Mouse (Mus musculus) MEL (cell line): ENCODE results near the gene Col11a2. TPM values are rescaled to one million over a fixed set of nuclear protein-coding genes. Genes with fewer than 3 reads are reported as not detected.

Experiments
- DNase-seq: peaks from one replicate; pipeline ENCODE4 v3.0.0; 2011; ENCODE audit warnings: low read depth, low spot score
- H3K27ac ChIP-seq: 2 replicates; pipeline ENCODE4 v1.5.1; 2012; ENCODE audit warnings: low read depth, mild to moderate bottlenecking, control low read depth, low read length, moderate library complexity; ENCODE audit not compliant: control insufficient read depth
- H3K27me3 ChIP-seq, 2 experiments: fragments of 150-350 bp in 1 of 2; sonication (generic) in 1 of 2; 2 replicates each; pipeline ENCODE4 v1.6.1; 2012; ENCODE audit warnings: low read length in 2 of 2, mild to moderate bottlenecking in 2 of 2, improper control_type of control experiment in 1 of 2, moderate library complexity in 1 of 2; ENCODE audit not compliant: insufficient read depth in 2 of 2, control insufficient read depth in 1 of 2
- H3K36me3 ChIP-seq, 2 experiments: 2 replicates each; pipeline ENCODE4 v1.6.1; 2012 to 2014; ENCODE audit warnings: low read length in 2 of 2, improper control_type of control experiment in 1 of 2, inconsistent platforms in 1 of 2, mild to moderate bottlenecking in 1 of 2; ENCODE audit not compliant: insufficient read depth in 2 of 2, control insufficient read depth in 1 of 2
- H3K4me1 ChIP-seq, 2 experiments: fragments of 150-350 bp in 1 of 2; sonication (generic) in 1 of 2; 2 replicates each; pipeline ENCODE4 v1.6.1; 2012; ENCODE audit warnings: low read length in 2 of 2, improper control_type of control experiment in 1 of 2, mild to moderate bottlenecking in 1 of 2; ENCODE audit not compliant: insufficient read depth in 2 of 2, control insufficient read depth in 1 of 2
- H3K4me3 ChIP-seq, 2 experiments: fragments of 150-350 bp in 1 of 2; sonication (generic) in 1 of 2; 2 replicates each; pipeline ENCODE4 v1.5.1; 2012; ENCODE audit warnings: low read depth in 2 of 2, low read length in 2 of 2, mild to moderate bottlenecking in 2 of 2, moderate library complexity in 2 of 2, control low read depth in 1 of 2, improper control_type of control experiment in 1 of 2; ENCODE audit not compliant: control insufficient read depth in 1 of 2, insufficient read depth in 1 of 2
- H3K79me2 ChIP-seq: 2 replicates; pipeline ENCODE4 v1.6.1; 2012; ENCODE audit warnings: mild to moderate bottlenecking, low read length, moderate library complexity; ENCODE audit not compliant: control insufficient read depth, poor library complexity, insufficient read depth
- H3K9ac ChIP-seq: 2 replicates; pipeline ENCODE4 v1.6.1; 2012; ENCODE audit warnings: low read depth, mild to moderate bottlenecking, control low read depth, low read length, moderate library complexity; ENCODE audit not compliant: control insufficient read depth, poor library complexity, severe bottlenecking
- H3K9me3 ChIP-seq: fragments of 150-350 bp; sonication (generic); replicated peaks from 2 replicates; pipeline ENCODE4 v1.6.1; 2012; ENCODE audit warnings: mild to moderate bottlenecking, low read length, improper control_type of control experiment, moderate library complexity; ENCODE audit not compliant: insufficient read depth
- BHLHE40 ChIP-seq: IDR thresholded peaks from 2 replicates; pipeline ENCODE4 v1.6.1; 2012; ENCODE audit warnings: low read depth, mild to moderate bottlenecking, inconsistent platforms, low read length, improper control_type of control experiment, borderline replicate concordance
- CHD1 ChIP-seq: IDR thresholded peaks from 2 replicates; pipeline ENCODE4 v1.6.1; 2012; ENCODE audit warnings: low read depth, mild to moderate bottlenecking, inconsistent platforms, low read length, improper control_type of control experiment
- CTCF ChIP-seq, 3 experiments: IDR thresholded peaks in 2 of 3; conservative IDR thresholded peaks in 1 of 3; 2 replicates each; pipeline ENCODE4 v1.5.1; 2011 to 2012; ENCODE audit warnings: low read length in 3 of 3, low read depth in 2 of 3, mild to moderate bottlenecking in 2 of 3, improper control_type of control experiment in 1 of 3, inconsistent platforms in 1 of 3, mixed read lengths in 1 of 3, moderate library complexity in 1 of 3; ENCODE audit not compliant: control insufficient read depth in 1 of 3, insufficient read depth in 1 of 3, poor library complexity in 1 of 3, severe bottlenecking in 1 of 3
- E2F4 ChIP-seq: IDR thresholded peaks from 2 replicates; pipeline ENCODE4 v1.6.1; 2011; ENCODE audit warnings: low read depth, low read length, improper control_type of control experiment, borderline replicate concordance
- GABPA ChIP-seq: IDR thresholded peaks from 2 replicates; pipeline ENCODE4 v1.6.1; 2012; ENCODE audit warnings: low read depth, mild to moderate bottlenecking, inconsistent platforms, low read length, improper control_type of control experiment, moderate library complexity
- HCFC1 ChIP-seq: IDR thresholded peaks from 2 replicates; pipeline ENCODE4 v1.6.1; 2012; ENCODE audit warnings: low read depth, mild to moderate bottlenecking, inconsistent platforms, low read length, improper control_type of control experiment, moderate library complexity
- JUND ChIP-seq: IDR thresholded peaks from 2 replicates; pipeline ENCODE4 v1.6.1; 2011; ENCODE audit warnings: low read depth, mild to moderate bottlenecking, improper control_type of control experiment, low read length
- KAT2A ChIP-seq: conservative IDR thresholded peaks from 2 replicates; pipeline ENCODE4 v1.6.1; 2012; ENCODE audit warnings: low read depth, low read length, improper control_type of control experiment, inconsistent platforms
- MAFK ChIP-seq: IDR thresholded peaks from 2 replicates; pipeline ENCODE4 v1.6.1; 2011; ENCODE audit warnings: low read depth, mild to moderate bottlenecking, low read length, improper control_type of control experiment, borderline replicate concordance
- MAZ ChIP-seq: IDR thresholded peaks from 2 replicates; pipeline ENCODE4 v1.6.1; 2012; ENCODE audit warnings: low read depth, mild to moderate bottlenecking, inconsistent platforms, low read length, improper control_type of control experiment
- MEF2A ChIP-seq: IDR thresholded peaks from 2 replicates; pipeline ENCODE4 v1.6.1; 2014; ENCODE audit warnings: low read depth, mild to moderate bottlenecking, inconsistent platforms, low read length, improper control_type of control experiment; ENCODE audit not compliant: poor library complexity, insufficient replicate concordance, severe bottlenecking; ENCODE audit errors: extremely low read depth
- MXI1 ChIP-seq: IDR thresholded peaks from 2 replicates; pipeline ENCODE4 v1.6.1; 2011; ENCODE audit warnings: mild to moderate bottlenecking, low read depth, low read length, improper control_type of control experiment
- MYB ChIP-seq: IDR thresholded peaks from 2 replicates; pipeline ENCODE4 v1.6.1; 2011; ENCODE audit warnings: mild to moderate bottlenecking, low read depth, low read length, improper control_type of control experiment
- NRF1 ChIP-seq: IDR thresholded peaks from 2 replicates; pipeline ENCODE4 v1.6.1; 2014; ENCODE audit warnings: low read depth, mild to moderate bottlenecking, inconsistent platforms, low read length, improper control_type of control experiment, moderate library complexity; ENCODE audit not compliant: poor library complexity, insufficient read depth, severe bottlenecking
- POLR2A ChIP-seq, 2 experiments: IDR thresholded peaks; 2 replicates each; pipeline ENCODE4 v1.6.1; 2011 to 2012; ENCODE audit warnings: low read length in 2 of 2, mild to moderate bottlenecking in 2 of 2, control low read depth in 1 of 2, improper control_type of control experiment in 1 of 2, low read depth in 1 of 2, moderate library complexity in 1 of 2; ENCODE audit not compliant: control insufficient read depth in 1 of 2, insufficient read depth in 1 of 2, poor library complexity in 1 of 2
- POLR2AphosphoS2 ChIP-seq: IDR thresholded peaks from 2 replicates; pipeline ENCODE4 v1.6.1; 2011; ENCODE audit warnings: low read length, improper control_type of control experiment
- POLR2AphosphoS5 ChIP-seq: IDR thresholded peaks from 2 replicates; pipeline ENCODE4 v1.6.1; 2012; ENCODE audit warnings: low read depth, borderline replicate concordance, mild to moderate bottlenecking, inconsistent platforms, low read length, moderate library complexity, mixed read lengths
- RCOR1 ChIP-seq: IDR thresholded peaks from 2 replicates; pipeline ENCODE4 v1.6.1; 2012; ENCODE audit warnings: low read depth, mild to moderate bottlenecking, inconsistent platforms, low read length, improper control_type of control experiment
- TAL1 ChIP-seq: IDR thresholded peaks from 2 replicates; pipeline ENCODE4 v1.6.1; 2012; ENCODE audit warnings: mild to moderate bottlenecking, inconsistent platforms, low read length, moderate library complexity, mixed read lengths
- TBP ChIP-seq: IDR thresholded peaks from 2 replicates; pipeline ENCODE4 v1.8.0; 2011; ENCODE audit warnings: low read depth, low read length, improper control_type of control experiment
- TCF12 ChIP-seq: IDR thresholded peaks from 2 replicates; pipeline ENCODE4 v1.6.1; 2014; ENCODE audit warnings: low read depth, mild to moderate bottlenecking, inconsistent platforms, low read length, improper control_type of control experiment, moderate library complexity
- UBTF ChIP-seq: IDR thresholded peaks from 2 replicates; pipeline ENCODE4 v1.6.1; 2012; ENCODE audit warnings: low read depth, mild to moderate bottlenecking, inconsistent platforms, low read length, improper control_type of control experiment, moderate library complexity, borderline replicate concordance; ENCODE audit not compliant: insufficient read depth
- USF1 ChIP-seq: IDR thresholded peaks from 2 replicates; pipeline ENCODE4 v1.6.1; 2014; ENCODE audit warnings: low read depth, mild to moderate bottlenecking, inconsistent platforms, low read length, improper control_type of control experiment, moderate library complexity
- ZC3H11A ChIP-seq: IDR thresholded peaks from 2 replicates; pipeline ENCODE4 v1.6.1; 2012; ENCODE audit warnings: low read depth, mild to moderate bottlenecking, inconsistent platforms, low read length, improper control_type of control experiment
- ZKSCAN1 ChIP-seq: IDR thresholded peaks from 2 replicates; pipeline ENCODE4 v1.6.1; 2012; ENCODE audit warnings: low read depth, mild to moderate bottlenecking, inconsistent platforms, low read length, improper control_type of control experiment, moderate library complexity
- ZNF384 ChIP-seq: IDR thresholded peaks from 2 replicates; pipeline ENCODE4 v1.6.1; 2012; ENCODE audit warnings: low read depth, mild to moderate bottlenecking, inconsistent platforms, low read length, improper control_type of control experiment
- polyA plus RNA-seq, 2 experiments: library from polyadenylated mRNA; stranded (reverse) in 1 of 2; unstranded in 1 of 2; fragments of >175 nt in 1 of 2; fragments of >200 nt in 1 of 2; gene quantifications; 2 replicates each; pipeline versions ENCODE4 v1.2.1 to v1.2.4; 2012; ENCODE audit warnings: low replicate concordance in 2 of 2, low read depth in 1 of 2; ENCODE audit not compliant: insufficient read length in 2 of 2, insufficient read depth in 1 of 2, missing spikeins in 1 of 2
- total RNA-seq: library from RNA; depleted of rRNA; stranded (reverse); fragments of 300-350 nt; gene quantifications from 2 replicates; pipeline ENCODE4 v1.2.3, GENCODE M21; 2012

Col11a2 gene
- total and polyA plus RNA-seq, 3 experiments = 4.6 to 14.5 TPM; not detected in 1

- Histone ChIP-seq H3K9ac (no peak overlapping the region), H3K27ac (no peak overlapping the region), H3K36me3 (peaks cover 2% of the 10 kb centered on the region in 2 experiments; a peak in 3 of 4 replicates), H3K9me3 (no peaks in the 10 kb centered on the region), H3K27me3 (no peaks in the 10 kb centered on the region), H3K4me1 (peaks cover 0 to 5% of the 10 kb centered on the region in 2 experiments; a peak in 2 of 4 replicates), H3K79me2 (peaks cover 3% of the 10 kb centered on the region; the same call in 1 of the 2 replicates), H3K4me3 (no peak overlapping the region)
- DNase-seq = no peak
- TF ChIP-seq TCF12 (no peak), GABPA (no peak), ZKSCAN1 (no peak), USF1 (no peak), ZNF384 (no peak), POLR2AphosphoS5 (no peak), UBTF (no peak), MAZ (no peak), E2F4 (no peak), TBP (no peak), ZC3H11A (no peak)
Measured at GRCm38 (mm10) chr17:34038440-34038839, 797 bp upstream of the Col11a2 start.

GRCm38 (mm10) chr17:34039562-34040450 is 569 bp downstream of the Col11a2 start:
- H3K4me3 ChIP-seq = no peak overlapping the region
- no peaks in the 10 kb centered on the region for H3K4me1 ChIP-seq
- no peaks in the 10 kb centered on the region for H3K79me2 ChIP-seq
- H3K27me3 ChIP-seq = no peaks in the 10 kb centered on the region
- H3K36me3 ChIP-seq = no peaks in the 10 kb centered on the region; a peak in 1 of 4 replicates
- DNase-seq = no peak
- no peak for TF ChIP-seq MAFK
- TF ChIP-seq JUND = no peak
- TF ChIP-seq CHD1 = no peak
- no peak for TF ChIP-seq TCF12
- TF ChIP-seq RCOR1 = no peak
- no peak for TF ChIP-seq MYB
- TF ChIP-seq CTCF (IDR thresholded peaks at IDR 0.05 in 2 of 3, conservative IDR thresholded peaks at IDR 0.05 in 1 of 3; ENCODE audit: control insufficient read depth in 1 of 3, insufficient read depth in 1 of 3, low read depth in 2 of 3, low read length in 3 of 3, poor library complexity in 1 of 3, severe bottlenecking in 1 of 3) = no peak
- TF ChIP-seq GABPA = no peak
- TF ChIP-seq ZKSCAN1 = no peak
- no peak for TF ChIP-seq MEF2A
- TF ChIP-seq ZNF384 = no peak
- TF ChIP-seq NRF1 = no peak
- TF ChIP-seq POLR2A (IDR thresholded peaks at IDR 0.05; ENCODE audit: control insufficient read depth in 1 of 2, insufficient read depth in 1 of 2, low read depth in 1 of 2, low read length in 2 of 2, poor library complexity in 1 of 2) = no peak
- no peak for TF ChIP-seq KAT2A
- TF ChIP-seq HCFC1 = no peak
- TF ChIP-seq BHLHE40 = no peak
- no peak for TF ChIP-seq POLR2AphosphoS5
- TF ChIP-seq TAL1 = no peak
- TF ChIP-seq MXI1 = no peak
- TF ChIP-seq POLR2AphosphoS2 = no peak; the same call in 1 of the 2 replicates
- H3K27ac ChIP-seq = no peak overlapping the region
- H3K9ac ChIP-seq = no peak overlapping the region
- H3K9me3 ChIP-seq = no peaks in the 10 kb centered on the region
